Mouse (Mus musculus): ENCODE data around the gene L3mbtl1. TPM values are rescaled to one million over a fixed set of nuclear protein-coding genes. Genes with fewer than 3 reads are reported as not detected.
"Not testable (repeated sequence)": the region's sequence is repeated elsewhere in the genome, so short reads cannot be mapped to it uniquely, and the experiment has no call there.

The L3mbtl1 gene
- 0.18 and 0.19 TPM in 2 replicates for polyA plus RNA-seq (2015; fragmentation: Nextera tagmentation; extraction: Ambion mirVana)

- H3K9ac ChIP-seq, result peak within 1 kb of the TSS; percentile 10; the same call in 1 of the 2 replicates
- no peak within 1 kb of the TSS for H3K27ac ChIP-seq
- H3K4me1 ChIP-seq, result peaks cover 12% of the 10 kb centered on the region
- H3K27me3 ChIP-seq (replicated peaks), result no peaks in the 10 kb centered on the region; the same call in 1 of the 2 replicates
- H3K4me2 ChIP-seq, result peak within 1 kb of the TSS; percentile 98
- H3K9me3 ChIP-seq, result no peaks in the 10 kb centered on the region
- WGBS, result under 1% methylated on average over 40 of the region's 40 CpGs
- peak within 1 kb of the TSS; percentile 51 for H3K4me3 ChIP-seq (replicated peaks)
- ATAC-seq (ENCODE audit: insufficient read depth, low FRiP score, low read depth), result peak; percentile 29; the same call in 1 of the 2 replicates
- peaks cover 16% of the 10 kb centered on the region; the same call in 1 of the 2 replicates for H3K36me3 ChIP-seq
Observed at GRCm38 (mm10) chr2:162943148-162943846, at the start of gene L3mbtl1. Gene L3mbtl1 (plus strand): TSS chr2:162943472.

DNA sequence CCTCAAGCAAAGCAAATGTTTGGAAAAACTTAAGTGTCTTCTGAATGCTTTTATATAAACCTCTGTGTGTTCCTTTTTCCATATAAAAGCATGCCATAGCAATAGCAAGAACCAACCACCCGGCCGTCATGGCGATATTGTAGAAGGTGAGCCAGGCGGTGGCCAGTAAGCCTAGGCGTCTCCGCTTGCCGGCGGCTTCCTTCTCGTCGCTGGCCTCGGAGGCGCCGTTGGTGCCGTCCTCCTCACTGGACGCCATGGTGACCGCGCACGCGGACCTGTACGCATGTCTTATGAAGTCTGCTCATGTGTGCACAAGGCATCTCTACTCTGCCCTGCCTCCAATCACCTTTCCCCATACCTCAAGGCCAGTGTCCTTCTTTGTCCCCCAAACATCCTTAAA is 44.0 kb upstream of the L3mbtl1 start:
- not testable (repeated sequence) for H3K36me3 ChIP-seq; H3K27me3 ChIP-seq (replicated peaks); H3K4me3 ChIP-seq (replicated peaks); H3K4me2 ChIP-seq; ATAC-seq (ENCODE audit: insufficient read depth, low FRiP score, low read depth); H3K27ac ChIP-seq; H3K9ac ChIP-seq; H3K9me3 ChIP-seq; H3K4me1 ChIP-seq
- WGBS, result 91% methylated on average over 20 of the region's 20 CpGs

DNA sequence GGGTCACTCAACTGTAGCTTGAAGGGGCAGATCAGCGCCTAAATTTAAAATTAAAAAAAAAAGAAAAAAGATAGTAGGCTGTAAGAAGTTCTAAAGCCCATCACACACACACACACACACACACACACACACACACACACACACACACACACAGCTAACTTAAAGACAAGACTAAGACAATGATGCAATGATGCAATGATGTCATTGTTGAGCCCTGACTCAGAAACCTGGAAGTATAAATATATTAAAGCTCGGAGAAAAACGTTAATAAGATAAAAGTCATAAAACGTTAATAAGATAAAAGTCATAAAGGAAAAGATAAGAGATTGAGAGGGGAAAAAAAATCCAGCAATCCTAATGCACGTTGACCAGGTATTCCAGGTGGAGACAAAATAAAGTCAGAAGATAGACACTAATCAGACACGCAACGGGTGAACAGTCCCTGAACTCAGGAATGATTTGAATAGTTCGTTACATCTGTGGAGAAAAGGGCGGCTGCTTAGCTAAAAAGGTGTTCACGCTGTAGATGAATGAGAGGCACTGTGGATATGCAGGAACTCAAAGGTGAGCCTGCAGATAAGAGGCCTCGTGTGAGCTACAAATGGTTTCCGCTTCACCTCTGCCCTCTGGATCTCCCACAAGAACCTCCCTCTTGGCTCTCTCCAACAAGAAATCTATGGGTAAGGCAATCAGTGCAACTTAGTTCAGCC is 43.2 kb upstream of the L3mbtl1 start:
- H3K4me2 ChIP-seq, result no peak overlapping the region
- no peak; the same call in 1 of the 2 replicates for ATAC-seq (ENCODE audit: insufficient read depth, low FRiP score, low read depth)
- WGBS, result 55% methylated on average over 12 of the region's 12 CpGs
- no peaks in the 10 kb centered on the region for H3K4me1 ChIP-seq
- no peak overlapping the region for H3K27ac ChIP-seq
- no peaks in the 10 kb centered on the region for H3K27me3 ChIP-seq (replicated peaks)
- H3K4me3 ChIP-seq (replicated peaks), result no peak overlapping the region
- H3K9me3 ChIP-seq, result no peaks in the 10 kb centered on the region
- H3K36me3 ChIP-seq, result no peaks in the 10 kb centered on the region
- H3K9ac ChIP-seq, result no peak overlapping the region

DNA sequence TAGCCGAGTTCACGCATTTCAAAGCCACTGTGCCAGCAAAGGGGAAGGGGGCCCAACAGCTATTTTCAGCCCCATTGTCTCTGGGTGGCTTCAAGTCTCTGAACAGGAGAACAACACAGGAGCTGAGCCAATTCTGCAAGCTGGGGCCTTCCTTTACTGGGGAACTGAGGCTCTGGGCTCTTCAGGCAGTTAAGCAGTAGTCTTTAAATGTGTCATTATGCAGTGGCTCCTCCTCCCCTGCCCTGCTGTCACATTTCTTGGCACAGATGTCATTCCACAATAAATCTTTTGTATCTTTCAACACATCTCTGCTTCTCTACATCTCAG is 42.7 kb upstream of the L3mbtl1 start:
- Histone ChIP-seq H3K27ac (no peak overlapping the region), H3K4me2 (no peak overlapping the region), H3K4me3 (replicated peaks) (no peak overlapping the region), H3K27me3 (replicated peaks) (no peaks in the 10 kb centered on the region), H3K9me3 (no peaks in the 10 kb centered on the region), H3K4me1 (no peaks in the 10 kb centered on the region), H3K36me3 (no peaks in the 10 kb centered on the region), H3K9ac (no peak overlapping the region)
- WGBS, result 40% methylated on average over 2 of the region's 2 CpGs
- no peak for ATAC-seq (ENCODE audit: insufficient read depth, low FRiP score, low read depth)

DNA sequence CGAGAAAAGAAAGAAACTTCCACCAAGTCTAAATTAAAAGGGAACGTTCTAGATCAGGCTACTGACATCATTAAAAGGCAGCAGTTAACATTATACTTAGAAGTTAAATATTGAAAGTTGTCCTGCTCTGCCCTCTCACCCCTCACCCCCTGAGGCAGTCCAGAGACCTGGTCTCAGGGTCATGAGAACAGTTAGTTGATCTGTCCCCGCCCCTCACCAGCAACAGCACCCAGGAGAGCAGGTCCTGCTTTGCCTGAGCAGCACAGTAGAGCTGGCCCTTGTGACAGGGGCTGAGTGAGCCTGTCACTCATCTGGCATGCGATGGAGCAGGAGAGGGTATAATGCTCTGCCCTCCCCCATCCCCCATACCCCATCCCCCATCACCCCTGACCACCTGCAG is 37.4 kb upstream of the L3mbtl1 start:
- no peaks in the 10 kb centered on the region for H3K4me1 ChIP-seq
- H3K9ac ChIP-seq, result no peak overlapping the region
- 68% methylated on average over 4 of the region's 4 CpGs for WGBS
- H3K4me2 ChIP-seq, result no peak overlapping the region
- H3K9me3 ChIP-seq, result no peaks in the 10 kb centered on the region
- no peak overlapping the region for H3K27ac ChIP-seq
- ATAC-seq (ENCODE audit: insufficient read depth, low FRiP score, low read depth), result no peak
- H3K4me3 ChIP-seq (replicated peaks), result no peak overlapping the region
- H3K27me3 ChIP-seq (replicated peaks), result no peaks in the 10 kb centered on the region
- no peaks in the 10 kb centered on the region for H3K36me3 ChIP-seq

DNA sequence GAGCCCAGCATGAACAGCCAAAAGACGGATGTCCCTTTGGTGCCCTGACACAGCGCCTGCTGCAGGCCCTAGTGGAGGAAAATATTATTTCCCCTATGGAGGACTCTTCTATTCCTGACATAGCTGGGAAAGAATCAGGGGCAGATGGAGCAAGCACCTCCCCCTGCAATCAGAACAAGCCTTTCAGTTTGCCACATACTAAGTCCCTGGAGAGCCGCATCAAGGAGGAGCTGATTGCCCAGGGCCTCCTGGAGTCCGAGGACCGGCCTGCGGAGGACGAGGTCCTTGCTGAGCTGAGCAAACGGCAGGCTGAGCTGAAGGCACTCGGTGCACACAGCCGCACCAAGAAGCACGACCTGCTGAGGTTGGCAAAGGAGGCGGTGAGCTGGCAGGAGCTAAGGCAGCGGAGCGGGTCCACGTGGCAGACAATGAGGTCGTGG is 35.2 kb upstream of the L3mbtl1 start:
- H3K27ac ChIP-seq, result no peak overlapping the region
- no peaks in the 10 kb centered on the region for H3K27me3 ChIP-seq (replicated peaks)
- ATAC-seq (ENCODE audit: insufficient read depth, low FRiP score, low read depth), result no peak
- H3K36me3 ChIP-seq, result no peaks in the 10 kb centered on the region
- 51% methylated on average over 16 of the region's 16 CpGs for WGBS
- H3K4me3 ChIP-seq (replicated peaks), result no peak overlapping the region
- no peak overlapping the region for H3K9ac ChIP-seq
- H3K4me2 ChIP-seq, result no peak overlapping the region
- H3K4me1 ChIP-seq, result no peaks in the 10 kb centered on the region
- no peaks in the 10 kb centered on the region for H3K9me3 ChIP-seq

DNA sequence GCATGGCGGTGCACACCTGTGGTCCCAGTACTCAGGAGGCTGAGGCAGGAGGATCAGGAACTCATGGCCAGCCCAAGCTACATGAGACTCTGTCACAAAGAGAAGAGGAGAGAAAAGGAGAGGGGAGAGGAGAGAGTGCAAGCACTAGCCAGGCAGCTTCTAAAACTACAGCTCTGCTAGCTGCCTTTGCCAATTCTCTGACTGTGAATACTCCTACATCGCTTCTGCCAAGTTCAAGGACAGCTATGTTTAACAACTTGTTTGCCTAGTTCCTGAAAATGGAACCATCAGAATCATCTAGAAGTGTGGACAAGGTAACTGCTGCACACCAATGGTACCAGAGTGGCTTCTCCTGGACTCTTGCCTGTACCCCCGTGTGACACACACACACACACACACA is 29.2 kb upstream of the L3mbtl1 start:
- H3K27ac ChIP-seq, result no peak overlapping the region
- H3K4me1 ChIP-seq, result no peaks in the 10 kb centered on the region
- ATAC-seq (ENCODE audit: insufficient read depth, low FRiP score, low read depth), result no peak
- no peaks in the 10 kb centered on the region for H3K36me3 ChIP-seq
- H3K4me3 ChIP-seq (replicated peaks), result no peak overlapping the region
- H3K27me3 ChIP-seq (replicated peaks), result no peaks in the 10 kb centered on the region
- H3K9ac ChIP-seq, result no peak overlapping the region
- WGBS, result 69% methylated on average over 3 of the region's 3 CpGs
- H3K9me3 ChIP-seq, result no peaks in the 10 kb centered on the region
- H3K4me2 ChIP-seq, result no peak overlapping the region

- H3K36me3 ChIP-seq, result no peaks in the 10 kb centered on the region
- 42% methylated on average over 2 of the region's 2 CpGs for WGBS
- H3K4me3 ChIP-seq (replicated peaks), result no peak overlapping the region
- H3K27ac ChIP-seq, result no peak overlapping the region
- ATAC-seq (ENCODE audit: insufficient read depth, low FRiP score, low read depth), result no peak
- H3K9ac ChIP-seq, result no peak overlapping the region
- no peak overlapping the region for H3K4me2 ChIP-seq
- no peaks in the 10 kb centered on the region for H3K27me3 ChIP-seq (replicated peaks)
- no peaks in the 10 kb centered on the region for H3K9me3 ChIP-seq
- no peaks in the 10 kb centered on the region for H3K4me1 ChIP-seq
Observed at GRCm38 (mm10) chr2:162914519-162914918, 28.8 kb upstream of the L3mbtl1 start.

DNA sequence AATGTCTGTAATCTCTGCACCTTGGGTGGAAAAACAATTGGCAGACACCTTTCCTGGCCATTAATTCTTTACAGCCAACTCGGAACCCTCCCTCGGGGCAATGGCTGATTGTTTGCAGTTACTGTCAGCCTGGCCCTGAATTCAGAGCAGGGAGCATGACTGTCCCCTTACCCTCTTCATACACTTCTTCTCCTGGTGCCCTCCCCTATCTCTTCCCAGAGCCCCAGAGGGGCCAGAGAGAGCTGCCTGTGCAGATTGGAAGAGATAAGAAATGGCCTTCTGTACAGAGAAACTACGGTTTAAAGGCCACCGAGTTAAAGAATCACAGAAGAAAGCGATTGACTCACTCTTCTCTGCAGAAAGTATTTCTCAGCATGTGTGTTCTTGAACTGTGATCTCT is 23.3 kb upstream of the L3mbtl1 start:
- Histone ChIP-seq H3K27ac (no peak overlapping the region), H3K9ac (no peak overlapping the region), H3K4me1 (no peaks in the 10 kb centered on the region), H3K36me3 (no peaks in the 10 kb centered on the region), H3K4me3 (replicated peaks) (no peak overlapping the region), H3K27me3 (replicated peaks) (no peaks in the 10 kb centered on the region), H3K4me2 (no peak overlapping the region), H3K9me3 (no peaks in the 10 kb centered on the region)
- WGBS, result 43% methylated on average over 5 of the region's 5 CpGs
- no peak for ATAC-seq (ENCODE audit: insufficient read depth, low FRiP score, low read depth)

GRCm38 (mm10) chr2:162922183-162922582 is 21.1 kb upstream of the L3mbtl1 start:
- Histone ChIP-seq H3K4me1 (no peaks in the 10 kb centered on the region), H3K9me3 (no peaks in the 10 kb centered on the region), H3K27me3 (replicated peaks) (no peaks in the 10 kb centered on the region), H3K4me3 (replicated peaks) (no peak overlapping the region), H3K27ac (no peak overlapping the region), H3K4me2 (no peak overlapping the region), H3K9ac (no peak overlapping the region), H3K36me3 (no peaks in the 10 kb centered on the region)
- no peak for ATAC-seq (ENCODE audit: insufficient read depth, low FRiP score, low read depth)
- 10% methylated on average over 6 of the region's 6 CpGs for WGBS

GRCm38 (mm10) chr2:162922834-162923233 is 20.4 kb upstream of the L3mbtl1 start:
- Histone ChIP-seq H3K27ac (no peak overlapping the region), H3K9me3 (no peaks in the 10 kb centered on the region), H3K4me2 (no peak overlapping the region), H3K4me1 (no peaks in the 10 kb centered on the region), H3K9ac (no peak overlapping the region), H3K4me3 (replicated peaks) (no peak overlapping the region), H3K36me3 (no peaks in the 10 kb centered on the region), H3K27me3 (replicated peaks) (no peaks in the 10 kb centered on the region)
- 0 out of 2 replicates have a peak, but pooled peaks have one; percentile 38 for ATAC-seq (ENCODE audit: insufficient read depth, low FRiP score, low read depth)
- WGBS, result 64% methylated on average over 5 of the region's 5 CpGs

GRCm38 (mm10) chr2:162924126-162924525 is 19.1 kb upstream of the L3mbtl1 start:
- 76% methylated on average over 5 of the region's 5 CpGs for WGBS
- Histone ChIP-seq H3K9ac (no peak overlapping the region), H3K27ac (no peak overlapping the region), H3K9me3 (no peaks in the 10 kb centered on the region), H3K4me3 (replicated peaks) (no peak overlapping the region), H3K4me1 (no peaks in the 10 kb centered on the region), H3K36me3 (no peaks in the 10 kb centered on the region), H3K27me3 (replicated peaks) (no peaks in the 10 kb centered on the region), H3K4me2 (no peak overlapping the region)
- no peak for ATAC-seq (ENCODE audit: insufficient read depth, low FRiP score, low read depth)
